Mouse (Mus musculus): ENCODE measurements around the gene Taar7a. TPM values are rescaled to one million over a fixed set of nuclear protein-coding genes. Genes with fewer than 3 reads are reported as not detected.

Taar7a gene
- not detected in 2 replicates for polyA plus RNA-seq (2012; rRNA removed)

GRCm38 (mm10) chr10:23993381-23993780 lies at the start of gene Taar7a:
Gene Taar7a, minus strand, starts transcription at chr10:23993481.

GRCm38 (mm10) chr10:24037314-24037713 lies 44.0 kb upstream of the Taar7a start, which contains the start of gene Taar7e:
Gene Taar7e, plus strand, starts transcription at chr10:24037614.

GRCm38 (mm10) chr10:24026922-24027321 lies 33.6 kb upstream of the Taar7a start, which contains the start of gene Taar7d:
Gene Taar7d, plus strand, starts transcription at chr10:24027222.

GRCm38 (mm10) chr10:23999639-24000038 lies 6.4 kb upstream of the Taar7a start, which contains the start of gene Taar7b:
Gene Taar7b, plus strand, starts transcription at chr10:23999939.

GRCm38 (mm10) chr10:23985546-23985945 lies 7.7 kb downstream of the Taar7a start, which contains the start of gene Taar6:
Gene Taar6, minus strand, starts transcription at chr10:23985646.

GRCm38 (mm10) chr10:23970656-23971165 lies 22.6 kb downstream of the Taar7a start, which contains the start of gene Taar5:
Gene Taar5, plus strand, starts transcription at chr10:23970706.

GRCm38 (mm10) chr10:23960444-23960915 lies 32.8 kb downstream of the Taar7a start, which contains the start of gene Taar4:
Gene Taar4, plus strand, starts transcription at chr10:23960494.

GRCm38 (mm10) chr10:23949508-23950005 lies 43.7 kb downstream of the Taar7a start, which contains the start of gene Taar3:
Gene Taar3, plus strand, starts transcription at chr10:23949558.

Other genes starting within 250 kb of the Taar7a start
- gene Rps12, start 206.2 kb downstream of the Taar7a start, polyA plus RNA-seq (2012; rRNA removed), result 2,797 and 3,188 TPM in 2 replicates
- gene Slc18b1, start 196.5 kb downstream of the Taar7a start, polyA plus RNA-seq (2012; rRNA removed), result 24.3 and 25.2 TPM in 2 replicates
- 0.06 and 0.07 TPM in 2 replicates for gene Vnn3, start 142.0 kb downstream of the Taar7a start, polyA plus RNA-seq (2012; rRNA removed)
- gene Vnn1, start 98.8 kb downstream of the Taar7a start, polyA plus RNA-seq (2012; rRNA removed), result 0.44 and 0.58 TPM in 2 replicates
- gene Taar1, start 73.1 kb downstream of the Taar7a start, polyA plus RNA-seq (2012; rRNA removed), result not detected in 2 replicates
- gene Taar2, start 54.9 kb downstream of the Taar7a start, polyA plus RNA-seq (2012; rRNA removed), result not detected in 2 replicates
- not detected in 2 replicates for gene Taar3, start 43.9 kb downstream of the Taar7a start, polyA plus RNA-seq (2012; rRNA removed)
- not detected in 2 replicates for gene Taar4, start 33.0 kb downstream of the Taar7a start, polyA plus RNA-seq (2012; rRNA removed)
- 0.13 and 0.16 TPM in 2 replicates for gene Taar5, start 22.8 kb downstream of the Taar7a start, polyA plus RNA-seq (2012; rRNA removed)
- not detected in 2 replicates for gene Taar6, start 7.8 kb downstream of the Taar7a start, polyA plus RNA-seq (2012; rRNA removed)
- not detected in 2 replicates for gene Taar7b, start 6.5 kb upstream of the Taar7a start, polyA plus RNA-seq (2012; rRNA removed)
- not detected in 2 replicates for gene Taar7d, start 33.7 kb upstream of the Taar7a start, polyA plus RNA-seq (2012; rRNA removed)
- gene Taar7e, start 44.1 kb upstream of the Taar7a start, polyA plus RNA-seq (2012; rRNA removed), result not detected in 2 replicates
- not detected in 2 replicates for gene Taar7f, start 56.0 kb upstream of the Taar7a start, polyA plus RNA-seq (2012; rRNA removed)
- gene Taar8a, start 83.0 kb upstream of the Taar7a start, polyA plus RNA-seq (2012; rRNA removed), result not detected in 2 replicates
- gene Taar8b, start 98.8 kb upstream of the Taar7a start, polyA plus RNA-seq (2012; rRNA removed), result not detected in 2 replicates
- gene Taar8c, start 108.4 kb upstream of the Taar7a start, polyA plus RNA-seq (2012; rRNA removed), result not detected in 2 replicates
- not detected in 2 replicates for gene Taar9, start 116.1 kb upstream of the Taar7a start, polyA plus RNA-seq (2012; rRNA removed)
- gene Stx7, start 155.8 kb upstream of the Taar7a start, polyA plus RNA-seq (2012; rRNA removed), result 256 and 279 TPM in 2 replicates
- gene Moxd1, start 230.0 kb upstream of the Taar7a start, polyA plus RNA-seq (2012; rRNA removed), result 2.8 and 3.5 TPM in 2 replicates